32 mouse cellular contexts compared by ENCODE assay signal in genomic region chr14:34086806-34087205, GRCm38 (mm10). TPM values are rescaled to one million over a fixed set of nuclear protein-coding genes. Genes with fewer than 3 reads are reported as not detected.
A peak's percentile ranks its signal among the peaks of the same experiment; 100 is the strongest.
DNase-seq lines count a peak whose midpoint lies in the region; TF ChIP-seq lines count a peak whose summit lies in the region.
"Had no signal": no experiment of that assay in that cellular context is flagged by ENCODE, and none has a peak within 500 bp of the region (broad histone marks: within the 10 kb centered on the region; RNA-seq: fewer than 3 reads in every experiment).

No protein-coding gene starts in this region.

- peak; percentile 19 to 22 for DNase-seq in cerebellum, postnatal 36 days
- DNase-seq in cerebellum, postnatal 4 days (ENCODE audit: low spot score in 2 of 2) = no peak
- peak; percentile 11 for DNase-seq in Muller cell, postnatal 12 days (ENCODE audit: inconsistent ontology term)
- no peak for DNase-seq in spleen, postnatal 14 days (ENCODE audit: low spot score in 2 of 2)
- no peak for DNase-seq in retina, embryonic 14.5 days (ENCODE audit: low spot score)
- no peak for DNase-seq in embryo, embryonic 9.5 days (ENCODE audit: extremely low spot score)
- DNase-seq: adrenal gland, postnatal 10 days; B cell, adult 2 months; gastrocnemius, postnatal 14 days; heart, postnatal 14 days; kidney, adult 8-10 months; kidney, postnatal 4 days; layer of hippocampus, postnatal 36 days; liver, postnatal 0 days; lung, postnatal 36 days had no signal

- TF ChIP-seq POLR2A in myocyte (IDR thresholded peaks at IDR 0.05; ENCODE audit: insufficient read length, low read depth) = no peak

- H3K79me2 ChIP-seq in C2C12 (ENCODE audit: control insufficient read depth, insufficient read depth) = peaks cover 32% of the 10 kb centered on the region
- peaks cover 4% of the 10 kb centered on the region for H3K79me2 ChIP-seq in myocyte (ENCODE audit: control insufficient read depth, insufficient read depth)

- H3K4me3 ChIP-seq in C2C12 (ENCODE audit: insufficient read depth, poor library complexity, severe bottlenecking) (peak overlapping the region; percentile 21), myocyte (peak overlapping the region; percentile 16)
- H3K4me3 ChIP-seq: forebrain, embryonic 13.5 days; hindbrain, embryonic 10.5 days; intestine, embryonic 15.5 days; limb, embryonic 12.5 days; liver, embryonic 12.5 days; neural tube, embryonic 13.5 days had no signal

- H3K27me3 ChIP-seq in C2C12 (ENCODE audit: control insufficient read depth, insufficient read depth, insufficient read length) (no peaks in the 10 kb centered on the region), myocyte (ENCODE audit: control insufficient read depth, insufficient read depth, insufficient read length) (no peaks in the 10 kb centered on the region)
- H3K27me3 ChIP-seq: intestine, embryonic 15.5 days; liver, embryonic 12.5 days; neural tube, embryonic 13.5 days; Patski had no signal

- H3K4me2 ChIP-seq in myocyte (ENCODE audit: low read depth) = peak overlapping the region; percentile 78
- H3K4me2 ChIP-seq: forebrain, embryonic 13.5 days; intestine, embryonic 15.5 days; limb, embryonic 12.5 days; liver, embryonic 12.5 days; midbrain, embryonic 11.5 days; neural tube, embryonic 13.5 days had no signal

- H3K79me3 ChIP-seq in C2C12 (ENCODE audit: low read depth) = peaks cover 9% of the 10 kb centered on the region

- H3ac ChIP-seq in C2C12 (ENCODE audit: control insufficient read depth, insufficient read length, low read depth) (no peak overlapping the region), myocyte (ENCODE audit: control insufficient read depth, insufficient read length) (no peak overlapping the region)

- H3K36me3 ChIP-seq in C2C12 (ENCODE audit: control insufficient read depth, insufficient read depth) (peaks cover 11% of the 10 kb centered on the region), myocyte (ENCODE audit: control insufficient read depth, insufficient read depth) (no peaks in the 10 kb centered on the region)
- H3K36me3 ChIP-seq: G1E; hindbrain, embryonic 10.5 days; intestine, embryonic 15.5 days; limb, embryonic 12.5 days; liver, embryonic 12.5 days; neural tube, embryonic 13.5 days had no signal

- no peak for TF ChIP-seq CTCF in C2C12 (IDR thresholded peaks at IDR 0.05; ENCODE audit: control insufficient read depth, insufficient read depth, insufficient read length)

TF ChIP-seq in C2C12, 6 proteins besides CTCF, POLR2A, EP300 and RAD21:
- TF ChIP-seq USF1 (IDR thresholded peaks at IDR 0.05; ENCODE audit: low read depth) (no peak), FOSL1 (IDR thresholded peaks at IDR 0.05; ENCODE audit: insufficient read depth, low read length, poor library complexity, severe bottlenecking) (no peak), CEBPB (IDR thresholded peaks at IDR 0.05; ENCODE audit: low read depth) (no peak), MYOG (IDR thresholded peaks at IDR 0.05; ENCODE audit: control insufficient read depth, extremely low read depth, insufficient read length) (no peak), MYOD1 (IDR thresholded peaks at IDR 0.05; ENCODE audit: control insufficient read depth, insufficient read length, low read depth) (no peak), MAX (IDR thresholded peaks at IDR 0.05) (no peak)

TF ChIP-seq in myocyte, 11 proteins besides CTCF, POLR2A, EP300 and RAD21:
- peak; percentile 4 for TF ChIP-seq POLR2AphosphoS2 (IDR thresholded peaks at IDR 0.05; ENCODE audit: insufficient read length, low read depth)
- no peak for TF ChIP-seq SRF (IDR thresholded peaks at IDR 0.05; ENCODE audit: control insufficient read depth, insufficient read length, low read depth)

RNA-seq across cellular contexts. Expression of gene Anxa8, which starts 1.0 kb away (rescaled TPM):
- polyA plus RNA-seq in C2C12 (2012; fragmentation: generic; extraction: Trizol) (33.1 TPM), myocyte (2012; fragmentation: generic; extraction: Trizol) (85.0 TPM)
- polyA plus RNA-seq: forebrain, embryonic 13.5 days; G1E; liver, embryonic 12.5 days; neural tube, embryonic 13.5 days had no signal

RNA-seq across cellular contexts. Expression of gene A630023A22Rik, which starts 15.7 kb away (rescaled TPM):
- 0.59 TPM for polyA plus RNA-seq in C2C12 (2012; fragmentation: generic; extraction: Trizol)
- 1.0 TPM for polyA plus RNA-seq in myocyte (2012; fragmentation: generic; extraction: Trizol)
- polyA plus RNA-seq: forebrain, embryonic 13.5 days; G1E; heart, embryonic 14.5 days; hindbrain, embryonic 10.5 days; kidney, postnatal 0 days; limb, embryonic 12.5 days; liver, embryonic 12.5 days; liver, postnatal 0 days; midbrain, embryonic 11.5 days; midbrain, embryonic 16.5 days; neural tube, embryonic 13.5 days had no signal

RNA-seq across cellular contexts. Expression of gene Antxrl, which starts 34.3 kb away (rescaled TPM):
- 0.01 TPM for polyA plus RNA-seq in C2C12 (2012; fragmentation: generic; extraction: Trizol)
- polyA plus RNA-seq in myocyte (2012; fragmentation: generic; extraction: Trizol) = 0.06 TPM
- polyA plus RNA-seq: forebrain, embryonic 13.5 days; G1E; heart, embryonic 14.5 days; hindbrain, embryonic 10.5 days; hindbrain, embryonic 16.5 days; intestine, embryonic 15.5 days; kidney, postnatal 0 days; limb, embryonic 12.5 days; liver, embryonic 12.5 days; liver, postnatal 0 days; lung, embryonic 16.5 days; midbrain, embryonic 11.5 days; midbrain, embryonic 16.5 days; neural tube, embryonic 13.5 days; urinary bladder, adult 2 months had no signal

Comparison
In these comparisons a context has a peak if more than half of its experiments do, and no peak if none do; other contexts are left out.
1. DNase-seq: peak in cerebellum, postnatal 36 days (2 of 2) and Muller cell, postnatal 12 days (single experiment); none in cerebellum, postnatal 4 days (0 of 2), spleen, postnatal 14 days (0 of 2), retina, embryonic 14.5 days (single experiment) and embryo, embryonic 9.5 days (single experiment).